Mouse (Mus musculus) layer of hippocampus, adult 18-20 months (tissue): ENCODE results near the gene Ddn. TPM values are rescaled to one million over a fixed set of nuclear protein-coding genes. Genes with fewer than 3 reads are reported as not detected.

Experiments
- DNase-seq, 2 experiments: peaks; one replicate each; pipeline ENCODE4 v3.0.0; 2022; ENCODE audit warnings: low spot score in 2 of 2
- total RNA-seq, 2 experiments: library from RNA; stranded (reverse); gene quantifications; 2 replicates each; pipeline ENCODE4 v1.2.3; 2021

Gene Ddn
- total RNA-seq, 2 experiments from 2014 or later: 1,780 to 1,859 TPM

DNA sequence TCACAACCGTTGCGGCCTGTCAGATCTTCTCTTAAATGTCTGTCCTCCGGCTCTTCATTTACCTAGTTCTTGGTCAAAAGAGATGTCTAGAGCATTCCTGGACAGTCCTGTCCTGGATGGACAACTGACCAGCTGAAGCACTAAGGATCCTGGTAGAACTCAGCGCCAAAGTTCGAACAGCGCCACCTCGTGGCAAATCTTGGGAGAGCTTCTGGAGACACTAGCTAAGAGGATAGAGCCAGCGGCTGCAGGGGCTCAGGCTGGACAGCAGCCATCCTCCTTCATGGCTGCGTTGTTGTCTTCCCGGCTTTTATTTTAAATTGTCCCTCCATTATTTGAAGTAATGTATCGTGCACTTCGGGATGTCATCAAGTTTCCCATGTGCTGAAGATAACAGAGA lies 9.9 kb downstream of the Ddn start:
- DNase-seq: peak; percentile 58 to 78

DNA sequence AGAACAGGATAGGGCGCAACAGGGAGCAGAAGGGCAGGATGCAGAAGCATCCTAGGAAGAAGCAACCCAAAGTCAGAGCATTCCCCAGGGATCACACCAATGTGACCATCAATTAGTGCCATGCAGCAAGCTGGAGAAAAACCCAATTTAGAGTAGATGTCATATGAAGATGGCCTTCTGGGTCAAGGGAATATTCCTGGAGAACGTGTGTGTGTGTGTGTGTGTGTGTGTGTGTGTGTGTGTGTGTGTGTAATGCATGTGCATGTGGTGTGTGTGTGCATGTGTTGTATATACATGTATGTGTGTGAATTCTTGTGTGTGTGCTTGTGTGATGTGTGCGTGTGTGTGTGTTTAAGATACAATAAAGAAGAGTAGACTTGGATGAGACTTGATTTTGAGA lies 10.4 kb downstream of the Ddn start:
- no peak for DNase-seq

DNA sequence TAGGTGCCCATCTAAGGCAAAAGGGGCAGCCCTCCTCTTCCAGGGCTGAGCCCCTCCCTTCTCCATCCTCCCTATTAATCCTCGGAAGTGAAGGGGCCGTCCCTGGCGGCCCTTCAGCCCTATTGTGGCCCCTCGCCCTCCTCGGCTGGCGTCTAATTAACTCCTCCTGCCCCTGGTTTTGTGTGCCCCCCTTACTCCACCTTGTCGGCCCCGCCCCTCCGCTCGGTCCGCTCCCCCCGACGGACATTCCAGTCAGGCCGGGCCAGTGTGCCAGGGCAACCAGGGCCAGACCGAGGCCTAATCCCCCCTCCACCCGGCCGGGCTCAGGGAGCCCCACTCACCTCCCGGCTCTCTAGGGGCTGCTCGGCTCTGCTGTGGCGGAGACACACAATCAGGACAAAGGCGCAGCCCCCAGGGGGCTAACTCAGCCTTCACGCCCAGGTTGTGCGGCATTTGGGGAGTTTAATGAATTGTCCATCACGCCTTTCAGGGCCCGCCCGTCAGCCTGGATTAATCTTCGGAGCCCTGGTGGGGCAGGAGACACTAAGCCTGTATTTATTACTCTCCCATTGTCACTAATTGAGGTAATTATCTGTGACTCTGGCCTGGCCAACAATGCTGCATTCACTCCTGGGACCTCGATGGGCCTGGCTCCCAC lies 11.3 kb downstream of the Ddn start:
- DNase-seq: no peak

DNA sequence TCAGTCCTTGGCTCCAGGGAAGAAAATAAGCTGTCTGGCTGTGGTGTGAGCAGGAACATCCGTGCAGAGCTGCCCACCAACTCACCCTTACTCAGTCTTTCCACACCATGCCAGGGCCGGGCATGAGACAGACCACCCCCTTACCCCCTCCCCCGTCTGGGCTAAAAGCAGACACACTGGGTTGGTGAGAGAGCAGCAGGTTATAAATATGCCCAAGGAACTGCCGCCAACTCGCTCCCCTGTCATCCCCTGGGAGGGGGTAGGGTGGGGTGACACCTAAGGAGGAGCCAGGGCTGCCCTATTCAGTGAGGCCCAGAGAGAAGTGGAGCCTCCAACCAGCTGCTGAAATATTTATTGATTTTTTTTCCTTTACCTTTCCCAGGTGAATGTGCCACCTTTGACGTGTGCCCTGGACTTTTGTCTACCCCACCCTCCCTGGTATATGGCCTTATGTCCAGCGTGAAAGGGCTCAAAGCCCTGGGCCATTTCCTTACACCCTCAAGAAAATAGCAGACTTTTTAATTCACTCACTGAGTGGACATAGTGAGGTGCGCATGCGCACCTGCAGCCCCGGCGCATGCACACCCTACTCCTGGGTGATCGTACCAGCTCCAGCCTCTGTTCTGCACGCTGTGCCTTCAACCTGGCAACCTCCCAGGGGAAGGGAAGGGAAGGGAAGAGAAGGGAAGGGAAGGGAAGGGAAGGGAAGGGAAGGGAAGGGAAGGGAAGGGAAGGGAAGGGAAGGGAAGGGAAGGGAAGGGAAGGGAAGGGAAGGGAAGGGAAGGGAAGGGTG lies 12.3 kb downstream of the Ddn start:
- DNase-seq: no peak

DNA sequence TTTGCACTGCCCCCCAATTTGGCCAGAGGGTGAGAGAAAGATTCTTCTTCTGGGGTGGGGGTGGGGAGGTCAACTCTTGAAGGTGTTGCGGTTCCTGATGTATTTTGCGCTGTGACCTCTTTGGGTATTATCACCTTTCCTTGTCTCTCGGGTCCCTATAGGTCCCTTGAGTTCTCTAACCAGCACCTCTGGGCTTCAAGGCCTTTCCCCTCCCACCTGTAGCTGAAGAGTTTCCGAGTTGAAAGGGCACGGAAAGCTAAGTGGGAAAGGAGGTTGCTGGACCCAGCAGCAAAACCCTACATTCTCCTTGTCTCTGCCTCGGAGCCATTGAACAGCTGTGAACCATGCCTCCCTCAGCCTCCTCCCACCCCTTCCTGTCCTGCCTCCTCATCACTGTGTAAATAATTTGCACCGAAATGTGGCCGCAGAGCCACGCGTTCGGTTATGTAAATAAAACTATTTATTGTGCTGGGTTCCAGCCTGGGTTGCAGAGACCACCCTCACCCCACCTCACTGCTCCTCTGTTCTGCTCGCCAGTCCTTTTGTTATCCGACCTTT lies 16.1 kb downstream of the Ddn start:
- no peak for DNase-seq

DNA sequence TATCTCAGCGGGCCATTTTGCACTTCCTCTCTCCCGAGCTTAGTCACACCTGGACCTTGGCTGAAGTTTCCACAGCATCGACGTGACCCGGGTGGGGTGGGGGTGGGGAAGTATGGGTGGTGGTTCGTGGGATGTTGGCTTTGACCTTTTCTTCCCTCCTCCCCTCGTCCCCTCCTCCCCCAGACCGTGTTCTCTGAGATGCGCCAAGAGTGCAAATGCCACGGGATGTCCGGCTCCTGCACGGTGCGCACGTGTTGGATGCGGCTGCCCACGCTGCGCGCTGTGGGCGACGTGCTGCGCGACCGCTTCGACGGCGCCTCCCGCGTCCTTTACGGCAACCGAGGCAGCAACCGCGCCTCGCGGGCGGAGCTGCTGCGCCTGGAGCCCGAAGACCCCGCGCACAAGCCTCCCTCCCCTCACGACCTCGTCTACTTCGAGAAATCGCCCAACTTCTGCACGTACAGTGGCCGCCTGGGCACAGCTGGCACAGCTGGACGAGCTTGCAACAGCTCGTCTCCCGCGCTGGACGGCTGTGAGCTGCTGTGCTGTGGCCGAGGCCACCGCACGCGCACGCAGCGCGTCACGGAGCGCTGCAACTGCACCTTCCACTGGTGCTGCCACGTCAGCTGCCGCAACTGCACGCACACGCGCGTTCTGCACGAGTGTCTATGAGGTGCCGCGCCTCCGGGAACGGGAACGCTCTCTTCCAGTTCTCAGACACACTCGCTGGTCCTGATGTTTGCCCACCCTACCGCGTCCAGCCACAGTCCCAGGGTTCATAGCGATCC lies 16.9 kb downstream of the Ddn start:
- peak in 1 of 2 experiments; percentile 36 for DNase-seq

DNA sequence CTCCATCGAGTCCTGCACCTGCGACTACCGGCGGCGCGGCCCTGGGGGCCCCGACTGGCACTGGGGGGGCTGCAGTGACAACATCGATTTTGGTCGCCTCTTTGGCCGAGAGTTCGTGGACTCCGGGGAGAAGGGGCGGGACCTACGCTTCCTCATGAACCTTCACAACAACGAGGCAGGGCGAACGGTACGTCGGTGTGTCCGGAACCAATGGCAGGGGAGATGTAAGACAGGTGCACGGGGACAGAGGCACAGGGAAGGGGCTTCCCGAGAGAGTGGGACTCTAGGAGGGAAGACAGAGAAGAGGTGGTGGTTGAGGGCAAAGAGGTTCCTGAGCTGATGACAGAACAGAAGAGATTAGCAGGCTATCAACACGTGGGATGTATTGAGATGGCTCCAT lies 17.5 kb downstream of the Ddn start:
- DNase-seq: no peak

DNA sequence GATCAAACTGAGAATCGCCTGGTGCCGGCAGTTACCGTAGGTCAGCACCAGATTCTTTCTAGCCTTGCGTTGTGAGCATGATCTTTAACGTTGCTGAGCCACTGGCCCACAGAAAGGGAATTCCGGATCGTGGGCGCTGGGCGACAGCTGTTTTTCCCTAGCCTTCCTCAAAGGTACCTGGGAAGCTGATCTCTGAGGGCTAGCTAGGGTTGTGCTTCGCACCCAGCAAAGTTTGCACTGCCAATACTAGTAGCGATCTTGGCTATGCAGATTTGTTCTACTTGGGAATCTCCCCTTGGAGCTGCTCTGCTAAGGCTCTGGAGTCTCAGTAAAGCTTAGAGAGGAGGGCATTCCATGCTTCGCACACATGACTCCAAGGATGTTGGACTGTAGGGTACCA lies 18.1 kb downstream of the Ddn start:
- no peak for DNase-seq

DNA sequence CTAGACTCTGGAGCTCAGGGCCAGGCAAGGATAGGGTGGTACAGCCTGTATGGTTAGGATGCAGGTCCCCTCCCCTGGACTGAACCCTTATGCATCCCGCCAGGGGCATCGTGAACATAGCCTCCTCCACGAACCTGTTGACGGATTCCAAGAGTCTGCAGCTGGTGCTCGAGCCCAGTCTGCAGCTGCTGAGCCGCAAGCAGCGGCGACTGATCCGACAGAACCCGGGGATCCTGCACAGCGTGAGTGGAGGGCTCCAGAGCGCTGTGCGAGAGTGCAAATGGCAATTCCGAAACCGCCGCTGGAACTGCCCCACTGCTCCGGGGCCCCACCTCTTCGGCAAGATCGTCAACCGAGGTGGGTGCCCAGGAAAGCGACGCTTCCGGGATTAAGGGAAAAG lies 18.5 kb downstream of the Ddn start:
- no peak for DNase-seq

DNA sequence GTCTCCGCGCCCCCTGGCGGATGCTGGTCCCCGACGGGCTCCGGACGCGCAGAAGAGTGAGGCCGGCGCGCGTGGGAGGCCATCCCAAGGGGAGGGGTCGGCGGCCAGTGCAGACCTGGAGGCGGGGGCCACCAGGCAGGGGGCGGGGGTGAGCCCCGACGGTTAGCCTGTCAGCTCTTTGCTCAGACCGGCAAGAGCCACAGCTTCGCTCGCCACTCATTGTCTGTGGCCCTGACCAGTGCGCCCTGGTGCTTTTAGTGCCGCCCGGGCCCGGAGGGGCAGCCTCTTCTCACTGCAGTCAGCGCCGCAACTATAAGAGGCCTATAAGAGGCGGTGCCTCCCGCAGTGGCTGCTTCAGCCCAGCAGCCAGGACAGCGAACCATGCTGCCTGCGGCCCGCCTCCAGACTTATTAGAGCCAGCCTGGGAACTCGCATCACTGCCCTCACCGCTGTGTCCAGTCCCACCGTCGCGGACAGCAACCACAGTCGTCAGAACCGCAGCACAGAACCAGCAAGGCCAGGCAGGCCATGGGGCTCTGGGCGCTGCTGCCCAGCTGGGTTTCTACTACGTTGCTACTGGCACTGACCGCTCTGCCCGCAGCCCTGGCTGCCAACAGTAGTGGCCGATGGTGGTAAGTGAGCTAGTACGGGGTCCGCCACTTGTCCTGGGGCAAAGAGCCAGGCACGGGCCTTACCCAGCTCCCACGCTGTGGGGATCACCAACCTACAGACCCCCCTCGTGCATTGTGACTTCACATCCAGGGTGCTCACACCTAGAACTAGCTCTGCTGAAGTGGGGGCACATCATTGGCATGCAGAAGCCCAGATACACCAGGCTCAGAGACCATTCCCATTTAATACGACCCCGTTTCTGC lies 19.4 kb downstream of the Ddn start, which contains the start of gene Wnt1:
Wnt1 (plus strand) TSS at position 197 of the 875 bp plus-strand sequence.
- no peak for DNase-seq

DNA sequence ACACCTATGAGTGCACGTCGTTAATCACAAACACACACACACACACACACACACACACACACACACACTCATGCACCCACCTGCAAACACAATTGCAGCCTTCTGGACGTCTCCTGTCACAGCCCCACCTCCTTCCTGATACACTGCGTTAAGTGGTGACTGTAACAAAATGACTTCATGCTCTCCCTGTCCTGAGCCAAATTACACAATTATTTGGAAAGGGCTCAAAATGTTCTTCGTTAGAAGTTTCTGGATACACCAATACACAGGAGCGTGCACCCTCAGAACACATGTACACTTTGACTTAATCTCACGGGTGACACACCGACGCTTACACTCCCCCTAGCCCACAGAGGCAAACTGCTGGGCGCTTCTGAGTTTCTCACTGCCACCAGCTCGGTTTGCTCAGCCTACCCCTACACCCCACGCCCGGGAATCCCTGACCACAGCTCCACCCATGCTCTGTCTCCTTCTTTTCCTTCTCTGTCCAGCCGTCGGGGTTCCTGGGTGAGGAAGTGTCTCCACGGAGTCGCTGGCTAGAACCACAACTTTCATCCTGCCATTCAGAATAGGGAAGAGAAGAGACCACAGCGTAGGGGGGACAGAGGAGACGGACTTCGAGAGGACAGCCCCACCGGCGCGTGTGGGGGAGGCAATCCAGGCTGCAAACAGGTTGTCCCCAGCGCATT lies 20.2 kb downstream of the Ddn start:
- no peak for DNase-seq

DNA sequence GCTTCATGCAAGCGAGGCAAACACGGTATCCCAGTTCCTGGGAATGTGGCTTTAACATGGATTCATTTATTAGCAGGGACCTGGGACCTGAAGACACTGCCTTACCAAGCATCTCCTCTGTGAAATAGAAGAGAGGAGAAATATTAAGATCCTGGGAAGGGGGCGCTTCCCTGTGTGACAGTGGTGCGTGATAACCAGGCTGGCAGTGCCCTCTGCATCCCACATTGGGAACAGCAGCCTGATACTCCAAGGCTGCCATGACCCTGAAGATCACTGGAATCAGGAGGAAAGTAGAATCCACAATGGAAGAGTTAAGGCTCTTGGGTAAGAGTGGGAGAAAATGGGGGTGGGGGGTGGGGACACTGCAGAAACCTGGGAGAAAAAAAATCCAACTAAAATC lies 21.4 kb downstream of the Ddn start:
- DNase-seq: no peak

DNA sequence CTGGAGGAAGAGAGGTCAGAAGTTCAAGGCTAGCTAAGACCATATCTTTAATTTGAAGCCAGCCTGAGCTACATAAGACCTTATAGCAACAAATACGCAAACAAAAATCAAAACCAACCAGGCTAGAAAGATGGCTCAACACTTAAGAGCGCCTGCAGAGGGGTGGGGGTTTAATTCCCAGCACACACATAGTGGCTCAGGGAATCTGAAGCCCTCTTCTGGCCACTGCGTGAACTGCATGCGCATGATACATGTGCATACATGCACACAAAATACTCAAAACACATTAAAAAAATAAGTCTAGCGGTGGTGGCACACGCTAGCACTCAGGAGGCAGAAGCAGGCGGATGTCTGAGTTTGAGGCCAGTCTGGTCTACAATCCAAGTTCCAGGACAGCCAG lies 23.5 kb downstream of the Ddn start:
- no peak for DNase-seq

DNA sequence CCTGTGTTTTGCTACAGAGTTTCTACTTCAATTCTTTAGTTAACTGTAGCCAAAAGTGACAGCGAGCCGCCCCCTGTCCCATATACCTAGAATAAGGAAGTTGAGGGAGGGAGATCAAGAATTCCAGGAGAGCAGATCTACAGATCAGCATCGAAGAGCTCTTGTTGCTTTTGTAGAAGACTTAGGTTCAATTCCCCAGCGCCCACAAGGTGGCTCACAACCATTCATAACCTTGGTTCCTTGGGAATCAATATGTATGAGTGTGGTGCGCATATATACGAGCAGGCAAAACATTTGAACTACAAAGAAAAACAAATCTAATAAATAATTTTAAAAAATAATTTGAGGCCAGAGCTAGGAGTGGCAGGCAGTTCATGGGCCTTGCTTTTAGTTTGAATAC lies 28.1 kb downstream of the Ddn start:
- no peak for DNase-seq

DNA sequence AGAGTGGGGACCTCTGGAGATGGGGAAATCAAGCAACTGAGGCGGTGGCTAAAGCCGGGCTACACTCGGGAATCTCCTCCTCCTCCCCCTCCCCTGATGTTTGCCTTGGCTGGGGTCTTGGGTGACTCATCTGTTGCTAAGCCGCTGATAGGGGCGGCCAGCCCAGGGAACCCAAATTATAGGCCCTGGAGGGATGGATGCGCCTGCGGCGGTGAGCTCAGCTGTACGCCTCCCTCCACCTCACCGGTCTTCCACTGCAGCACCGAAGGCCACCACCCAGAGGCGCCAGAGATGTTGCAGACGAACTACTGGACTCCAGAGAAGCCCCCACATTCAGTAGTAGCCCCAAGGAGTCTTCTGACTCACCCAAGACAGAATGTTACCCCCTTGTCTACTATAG lies 28.7 kb downstream of the Ddn start:
- DNase-seq: no peak

DNA sequence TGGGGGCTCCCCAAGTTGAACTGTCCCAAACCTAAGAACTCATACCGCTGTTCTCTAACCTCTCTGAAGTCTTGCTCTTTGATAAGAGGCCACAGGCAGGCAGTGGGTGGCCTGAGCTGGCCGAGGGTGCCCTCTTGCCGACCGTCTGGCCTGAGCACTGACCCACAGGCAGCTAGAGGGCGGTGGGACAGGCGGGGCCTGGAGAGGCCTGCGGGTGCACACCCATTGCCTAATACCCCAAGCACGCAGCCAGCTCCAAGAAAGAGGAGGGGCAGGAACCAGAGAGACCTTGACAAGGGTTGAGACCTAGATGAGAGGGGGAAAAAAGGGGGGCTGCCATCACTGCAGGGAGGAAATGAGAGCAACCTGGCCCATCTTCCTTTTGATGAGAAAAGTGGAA lies 29.2 kb downstream of the Ddn start:
- no peak for DNase-seq

DNA sequence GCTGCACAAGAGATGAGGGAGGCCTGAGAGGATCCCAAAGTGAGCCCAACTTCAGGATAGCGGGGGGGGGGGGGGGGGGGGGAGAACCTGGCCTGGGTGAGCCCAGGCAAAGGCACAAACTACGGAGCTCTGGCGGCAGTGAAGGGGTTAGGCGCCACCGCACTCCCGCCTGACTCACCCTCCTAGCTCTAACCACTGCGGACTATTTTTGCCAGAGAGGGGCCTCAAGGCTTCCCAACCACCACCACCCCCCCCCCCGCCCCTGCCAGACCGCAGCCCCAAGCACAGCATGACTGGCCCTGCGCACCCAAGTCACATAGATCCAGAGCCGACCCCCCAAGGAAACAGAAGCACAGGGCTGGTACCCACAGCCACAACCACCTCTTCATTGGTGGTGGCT lies 30.5 kb downstream of the Ddn start:
- no peak for DNase-seq

DNA sequence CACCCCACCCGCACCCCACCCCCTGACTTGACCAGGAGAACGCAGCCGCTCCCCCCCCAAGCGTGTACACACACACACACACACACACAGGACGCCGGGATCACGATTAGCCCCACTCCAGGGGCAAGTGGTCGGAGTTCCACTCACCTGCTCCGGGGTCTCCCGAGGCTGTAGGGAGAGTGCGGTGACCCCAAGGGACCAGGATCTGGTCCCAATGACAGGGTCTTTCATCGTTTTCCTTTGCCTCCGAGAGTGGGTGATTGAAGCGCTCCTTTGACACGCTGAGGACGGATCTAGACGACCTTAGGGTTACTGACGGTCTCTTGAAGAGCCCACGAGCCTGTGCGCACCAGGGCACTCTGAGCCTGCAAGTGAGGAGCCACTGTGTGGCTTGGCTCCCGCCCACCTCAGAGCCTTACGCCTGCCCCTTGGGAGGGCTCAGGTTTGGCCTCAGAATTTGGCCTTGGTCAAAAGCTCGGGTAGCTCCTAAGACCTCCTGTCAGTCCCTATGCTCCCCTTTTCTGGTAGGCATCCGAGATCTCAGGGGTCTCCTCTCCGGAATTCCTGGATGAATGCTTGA lies 31.0 kb downstream of the Ddn start:
- no peak for DNase-seq

DNA sequence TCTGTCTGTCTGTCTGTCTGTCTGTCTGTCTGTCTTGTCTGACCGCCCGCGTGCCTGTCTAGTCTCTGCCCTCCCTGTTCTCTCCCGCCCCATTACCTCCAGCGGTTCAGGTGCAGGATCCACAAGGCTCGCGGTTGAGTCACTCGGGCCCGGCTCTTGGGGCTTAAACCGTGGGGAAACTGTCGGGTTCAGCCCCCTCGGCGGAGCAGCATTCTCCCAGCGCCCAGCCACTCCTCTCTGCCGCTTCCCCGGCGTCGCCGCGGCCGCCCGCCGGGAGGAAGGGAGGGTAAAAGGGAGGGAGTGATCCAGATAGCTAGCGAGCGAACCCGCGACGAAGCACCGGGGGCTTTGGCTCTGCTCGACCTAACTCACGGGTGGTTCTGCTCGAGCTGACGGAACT lies 31.5 kb downstream of the Ddn start, which contains the start of gene Wnt10b:
Wnt10b (minus strand) TSS at position 389 of the 400 bp plus-strand sequence.
- DNase-seq: no peak
